Mouse (Mus musculus) midbrain, embryonic 10.5 days (tissue): ENCODE measurements at regions not wholly inside any gene's neighbourhood (a gene's known extent, or its start where the extent isn't known, plus 50 kb on each side); places are given as distances from the start of the nearest gene placed in this dataset.

ENCODE experiments used
- DNase-seq: peaks from one replicate; pipeline ENCODE4 v3.0.0-alpha.2; 2017; ENCODE audit warnings: low spot score
- H3K27ac ChIP-seq: fragments of 300-500 bp; sonication (generic); replicated peaks from 2 replicates; pipeline ENCODE4 v1.5.1; 2016; ENCODE audit warnings: mild to moderate bottlenecking
- H3K27me3 ChIP-seq: fragments of 300-500 bp; sonication (generic); 2 replicates; pipeline ENCODE4 v1.6.1; 2016; ENCODE audit warnings: low read depth, mild to moderate bottlenecking; ENCODE audit not compliant: poor library complexity, severe bottlenecking
- H3K36me3 ChIP-seq: fragments of 300-500 bp; sonication (generic); 2 replicates; pipeline ENCODE4 v1.6.1; 2016; ENCODE audit warnings: mild to moderate bottlenecking, moderate library complexity
- H3K4me1 ChIP-seq: fragments of 300-500 bp; sonication (generic); 2 replicates; pipeline ENCODE4 v1.6.1; 2016
- H3K4me3 ChIP-seq: fragments of 300-500 bp; sonication (generic); 2 replicates; pipeline ENCODE4 v1.5.1; 2016; ENCODE audit warnings: mild to moderate bottlenecking, moderate library complexity
- H3K9me3 ChIP-seq: fragments of 300-500 bp; sonication (generic); replicated peaks from 2 replicates; pipeline ENCODE4 v1.6.1; 2016; ENCODE audit warnings: mild to moderate bottlenecking
- WGBS: fragments of 180-500 bp; shearing (Covaris S2); methylation state at CpG from one replicate; pipeline ENCODE4 v1.1.7; 2016; 5-methylcytosine and 5-hydroxymethylcytosine counted together

- no peaks in the 10 kb centered on the region for H3K27me3 ChIP-seq
- no peak overlapping the region for H3K4me3 ChIP-seq
- no peaks in the 10 kb centered on the region for H3K4me1 ChIP-seq
- H3K27ac ChIP-seq, result no peak overlapping the region
- no peaks in the 10 kb centered on the region for H3K36me3 ChIP-seq
- DNase-seq, result no peak
- WGBS, result 78% methylated on average over 4 of the region's 4 CpGs
- H3K9me3 ChIP-seq, result no peaks in the 10 kb centered on the region
These were observed 774.6 kb downstream of the Brinp1 start for GRCm38 (mm10) chr4:68179551-68179950.

- 86% methylated on average over 1 of the region's 1 CpGs for WGBS
- Histone ChIP-seq H3K36me3 (no peaks in the 10 kb centered on the region), H3K27ac (no peak overlapping the region), H3K4me1 (no peaks in the 10 kb centered on the region), H3K27me3 (no peaks in the 10 kb centered on the region), H3K9me3 (no peaks in the 10 kb centered on the region), H3K4me3 (no peak overlapping the region)
- no peak for DNase-seq
These were observed 797.7 kb downstream of the Brinp1 start for GRCm38 (mm10) chr4:68156499-68156898.

GRCm38 (mm10) chr4:68148483-68149069 lies 805.6 kb downstream of the Brinp1 start:
- Histone ChIP-seq H3K27ac (no peak overlapping the region), H3K9me3 (no peaks in the 10 kb centered on the region), H3K27me3 (no peaks in the 10 kb centered on the region), H3K4me1 (peaks cover 9% of the 10 kb centered on the region), H3K4me3 (no peak overlapping the region), H3K36me3 (no peaks in the 10 kb centered on the region)
- peak; percentile 11 for DNase-seq
- WGBS, result 46% methylated on average over 5 of the region's 5 CpGs

GRCm38 (mm10) chr4:68128124-68128523 lies 826.1 kb downstream of the Brinp1 start:
- 72% methylated on average over 4 of the region's 4 CpGs for WGBS
- H3K4me1 ChIP-seq, result no peaks in the 10 kb centered on the region
- no peak overlapping the region for H3K27ac ChIP-seq
- no peak overlapping the region for H3K4me3 ChIP-seq
- H3K36me3 ChIP-seq, result no peaks in the 10 kb centered on the region
- H3K27me3 ChIP-seq, result no peaks in the 10 kb centered on the region
- DNase-seq, result no peak
- H3K9me3 ChIP-seq, result no peaks in the 10 kb centered on the region

GRCm38 (mm10) chr4:68114502-68114901 lies 839.7 kb downstream of the Brinp1 start:
- no peaks in the 10 kb centered on the region for H3K36me3 ChIP-seq
- no peak for DNase-seq
- H3K4me1 ChIP-seq, result no peaks in the 10 kb centered on the region
- H3K9me3 ChIP-seq, result peaks cover 12% of the 10 kb centered on the region; the same call in 1 of the 2 replicates
- H3K27me3 ChIP-seq, result no peaks in the 10 kb centered on the region
- H3K4me3 ChIP-seq, result no peak overlapping the region
- H3K27ac ChIP-seq, result no peak overlapping the region

GRCm38 (mm10) chr4:68085255-68085654 lies 868.9 kb downstream of the Brinp1 start:
- H3K36me3 ChIP-seq, result no peaks in the 10 kb centered on the region
- H3K27me3 ChIP-seq, result no peaks in the 10 kb centered on the region
- 88% methylated on average over 3 of the region's 3 CpGs for WGBS
- DNase-seq, result no peak
- no peak overlapping the region for H3K27ac ChIP-seq
- H3K9me3 ChIP-seq, result no peaks in the 10 kb centered on the region
- no peaks in the 10 kb centered on the region for H3K4me1 ChIP-seq
- H3K4me3 ChIP-seq, result no peak overlapping the region

- WGBS, result 71% methylated on average over 4 of the region's 4 CpGs
- no peaks in the 10 kb centered on the region for H3K9me3 ChIP-seq
These were observed 897.2 kb downstream of the Brinp1 start for GRCm38 (mm10) chr4:68056813-68057578.

GRCm38 (mm10) chr4:68022891-68023303 lies 931.3 kb downstream of the Brinp1 start:
- Histone ChIP-seq H3K4me3 (no peak overlapping the region), H3K36me3 (no peaks in the 10 kb centered on the region), H3K9me3 (no peaks in the 10 kb centered on the region), H3K4me1 (peaks cover 5% of the 10 kb centered on the region; the same call in 1 of the 2 replicates), H3K27ac (peak overlapping the region; percentile 35; the same call in 1 of the 2 replicates), H3K27me3 (no peaks in the 10 kb centered on the region)
- peak; percentile 44 for DNase-seq
- 14% methylated on average over 2 of the region's 2 CpGs for WGBS

More at GRCm38 (mm10) chr4:68056813-68057578, 897.2 kb downstream of the Brinp1 start:
- no peak for DNase-seq
- no peaks in the 10 kb centered on the region for H3K27me3 ChIP-seq
- no peaks in the 10 kb centered on the region for H3K36me3 ChIP-seq
- no peak overlapping the region for H3K4me3 ChIP-seq
- H3K4me1 ChIP-seq, result no peaks in the 10 kb centered on the region
- no peak overlapping the region for H3K27ac ChIP-seq

GRCm38 (mm10) chr4:68011371-68011770 lies 942.8 kb downstream of the Brinp1 start:
- Histone ChIP-seq H3K27me3 (no peaks in the 10 kb centered on the region), H3K36me3 (no peaks in the 10 kb centered on the region), H3K27ac (no peak overlapping the region), H3K4me3 (no peak overlapping the region), H3K9me3 (no peaks in the 10 kb centered on the region), H3K4me1 (no peaks in the 10 kb centered on the region)
- 78% methylated on average over 2 of the region's 2 CpGs for WGBS
- DNase-seq, result no peak

- H3K9me3 ChIP-seq, result no peaks in the 10 kb centered on the region
- no peaks in the 10 kb centered on the region for H3K36me3 ChIP-seq
- H3K27ac ChIP-seq, result no peak overlapping the region
- H3K4me3 ChIP-seq, result no peak overlapping the region
- no peaks in the 10 kb centered on the region for H3K27me3 ChIP-seq
- no peaks in the 10 kb centered on the region for H3K4me1 ChIP-seq
- no peak for DNase-seq
- WGBS, result 91% methylated on average over 7 of the region's 7 CpGs
These were observed 959.4 kb downstream of the Brinp1 start for GRCm38 (mm10) chr4:67994796-67995283.

GRCm38 (mm10) chr4:67963456-67963855 lies 990.7 kb downstream of the Brinp1 start:
- Histone ChIP-seq H3K36me3 (no peaks in the 10 kb centered on the region), H3K4me3 (no peak overlapping the region), H3K4me1 (no peaks in the 10 kb centered on the region), H3K27me3 (no peaks in the 10 kb centered on the region), H3K27ac (no peak overlapping the region), H3K9me3 (no peaks in the 10 kb centered on the region)
- 78% methylated on average over 1 of the region's 1 CpGs for WGBS
- DNase-seq, result no peak

- no peak for DNase-seq
- Histone ChIP-seq H3K36me3 (no peaks in the 10 kb centered on the region), H3K27ac (no peak overlapping the region), H3K27me3 (no peaks in the 10 kb centered on the region), H3K9me3 (no peaks in the 10 kb centered on the region), H3K4me3 (no peak overlapping the region), H3K4me1 (no peaks in the 10 kb centered on the region)
These were observed 1006.2 kb downstream of the Brinp1 start for GRCm38 (mm10) chr4:67948000-67948399.

GRCm38 (mm10) chr4:67932481-67932880 lies 1021.7 kb downstream of the Brinp1 start:
- no peaks in the 10 kb centered on the region for H3K4me1 ChIP-seq
- H3K9me3 ChIP-seq, result no peaks in the 10 kb centered on the region
- no peaks in the 10 kb centered on the region for H3K36me3 ChIP-seq
- DNase-seq, result no peak
- H3K4me3 ChIP-seq, result no peak overlapping the region
- no peaks in the 10 kb centered on the region for H3K27me3 ChIP-seq
- 88% methylated on average over 2 of the region's 2 CpGs for WGBS
- no peak overlapping the region for H3K27ac ChIP-seq
